Mouse (Mus musculus): ENCODE measurements around the gene Gm20388. TPM values are rescaled to one million over a fixed set of nuclear protein-coding genes. Genes with fewer than 3 reads are reported as not detected.

The Gm20388 gene
- polyA plus RNA-seq, 1 experiment from 2014 or later, result 12.4 TPM

DNA sequence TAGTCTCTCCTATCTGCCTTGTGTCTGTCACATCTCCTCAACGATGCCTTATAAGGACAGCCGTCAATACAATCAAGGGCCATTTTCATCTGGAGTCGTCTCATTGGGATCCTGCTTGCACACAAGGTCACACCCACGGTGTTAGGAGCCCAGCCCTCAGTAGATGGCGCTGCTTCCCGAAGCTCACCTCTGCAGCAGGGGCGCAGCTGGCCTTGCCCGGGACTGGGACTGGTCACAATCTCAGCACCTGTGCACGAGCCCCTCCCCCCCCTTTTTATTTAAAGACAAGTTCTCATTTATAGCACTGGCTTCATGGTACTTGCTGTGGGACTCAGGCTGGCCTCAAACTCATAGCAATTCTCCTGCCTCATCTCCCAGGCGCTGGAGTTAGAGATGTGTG, 773.0 kb downstream of the Gm20388 start:
- H3K4me2 ChIP-seq (ENCODE audit: low read length), result no peak overlapping the region
- H3K27me3 ChIP-seq (replicated peaks; ENCODE audit: control insufficient read depth, insufficient read depth, low read length), result no peaks in the 10 kb centered on the region
- ATAC-seq, result no peak
- no peak overlapping the region for H3K4me3 ChIP-seq (ENCODE audit: low read length)
- no peaks in the 10 kb centered on the region for H3K4me1 ChIP-seq (ENCODE audit: control insufficient read depth, insufficient read depth, low read depth, low read length)
- H3K9me3 ChIP-seq (ENCODE audit: control insufficient read depth, low read length), result no peaks in the 10 kb centered on the region
- no peak overlapping the region for H3K9ac ChIP-seq (ENCODE audit: low read depth, low read length)
- no peak overlapping the region for H3K27ac ChIP-seq (ENCODE audit: low read depth, low read length)
- H3K36me3 ChIP-seq (ENCODE audit: control insufficient read depth, insufficient read depth, low read length), result no peaks in the 10 kb centered on the region
- 17% methylated on average over 10 of the region's 10 CpGs for WGBS

- no peaks in the 10 kb centered on the region for H3K27me3 ChIP-seq (replicated peaks; ENCODE audit: control insufficient read depth, insufficient read depth, low read length)
- H3K4me3 ChIP-seq (ENCODE audit: low read length), result no peak overlapping the region
- no peaks in the 10 kb centered on the region for H3K4me1 ChIP-seq (ENCODE audit: control insufficient read depth, insufficient read depth, low read depth, low read length)
- H3K9me3 ChIP-seq (ENCODE audit: control insufficient read depth, low read length), result no peaks in the 10 kb centered on the region
- no peak overlapping the region for H3K27ac ChIP-seq (ENCODE audit: low read depth, low read length)
- no peaks in the 10 kb centered on the region for H3K36me3 ChIP-seq (ENCODE audit: control insufficient read depth, insufficient read depth, low read length)
- no peak overlapping the region for H3K4me2 ChIP-seq (ENCODE audit: low read length)
- 74% methylated on average over 5 of the region's 5 CpGs for WGBS
- H3K9ac ChIP-seq (ENCODE audit: low read depth, low read length), result no peak overlapping the region
- no peak for ATAC-seq
These were observed 773.4 kb downstream of the Gm20388 start for GRCm38 (mm10) chr8:120684082-120684481.

GRCm38 (mm10) chr8:120685097-120685496, 774.5 kb downstream of the Gm20388 start:
- H3K9me3 ChIP-seq (ENCODE audit: control insufficient read depth, low read length), result no peaks in the 10 kb centered on the region
- H3K27me3 ChIP-seq (replicated peaks; ENCODE audit: control insufficient read depth, insufficient read depth, low read length), result no peaks in the 10 kb centered on the region
- no peak overlapping the region for H3K4me3 ChIP-seq (ENCODE audit: low read length)
- no peaks in the 10 kb centered on the region for H3K4me1 ChIP-seq (ENCODE audit: control insufficient read depth, insufficient read depth, low read depth, low read length)
- no peaks in the 10 kb centered on the region for H3K36me3 ChIP-seq (ENCODE audit: control insufficient read depth, insufficient read depth, low read length)
- ATAC-seq, result no peak
- 69% methylated on average over 5 of the region's 5 CpGs for WGBS
- H3K9ac ChIP-seq (ENCODE audit: low read depth, low read length), result no peak overlapping the region
- no peak overlapping the region for H3K4me2 ChIP-seq (ENCODE audit: low read length)
- no peak overlapping the region for H3K27ac ChIP-seq (ENCODE audit: low read depth, low read length)

DNA sequence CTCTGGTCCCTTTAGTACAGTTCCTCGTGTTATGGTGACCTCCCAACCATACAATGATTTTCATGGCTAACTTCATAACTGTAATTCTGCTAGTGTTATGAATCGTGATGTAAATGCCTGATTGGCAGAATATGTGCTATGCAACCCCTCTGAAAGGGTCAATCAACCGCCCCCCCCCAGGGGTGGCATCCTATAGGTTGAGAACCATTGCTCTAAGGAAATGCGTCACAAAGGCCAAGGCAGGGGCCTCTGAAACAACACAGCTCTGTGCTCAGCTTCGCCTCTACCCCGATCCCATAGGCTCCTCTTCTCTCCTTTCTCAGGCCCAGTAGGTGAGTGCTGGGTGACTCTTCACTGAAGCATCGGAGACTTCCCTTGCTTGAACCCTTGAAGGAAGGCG, 775.0 kb downstream of the Gm20388 start:
- Histone ChIP-seq H3K9me3 (ENCODE audit: control insufficient read depth, low read length) (no peaks in the 10 kb centered on the region), H3K9ac (ENCODE audit: low read depth, low read length) (no peak overlapping the region), H3K36me3 (ENCODE audit: control insufficient read depth, insufficient read depth, low read length) (no peaks in the 10 kb centered on the region), H3K27me3 (replicated peaks; ENCODE audit: control insufficient read depth, insufficient read depth, low read length) (no peaks in the 10 kb centered on the region), H3K4me1 (ENCODE audit: control insufficient read depth, insufficient read depth, low read depth, low read length) (no peaks in the 10 kb centered on the region), H3K4me2 (ENCODE audit: low read length) (no peak overlapping the region), H3K27ac (ENCODE audit: low read depth, low read length) (no peak overlapping the region), H3K4me3 (ENCODE audit: low read length) (no peak overlapping the region)
- no peak for ATAC-seq
- 76% methylated on average over 8 of the region's 8 CpGs for whole genome bisulfite sequencing

- Histone ChIP-seq H3K4me3 (ENCODE audit: low read length) (no peak overlapping the region), H3K9ac (ENCODE audit: low read depth, low read length) (no peak overlapping the region), H3K36me3 (ENCODE audit: control insufficient read depth, insufficient read depth, low read length) (no peaks in the 10 kb centered on the region), H3K27ac (ENCODE audit: low read depth, low read length) (no peak overlapping the region), H3K4me1 (ENCODE audit: control insufficient read depth, insufficient read depth, low read depth, low read length) (no peaks in the 10 kb centered on the region), H3K27me3 (replicated peaks; ENCODE audit: control insufficient read depth, insufficient read depth, low read length) (no peaks in the 10 kb centered on the region), H3K4me2 (ENCODE audit: low read length) (no peak overlapping the region), H3K9me3 (ENCODE audit: control insufficient read depth, low read length) (no peaks in the 10 kb centered on the region)
- WGBS, result 87% methylated on average over 13 of the region's 13 CpGs
- no peak for ATAC-seq
These were observed 775.4 kb downstream of the Gm20388 start for GRCm38 (mm10) chr8:120686051-120686450.

GRCm38 (mm10) chr8:120686576-120686975, 775.9 kb downstream of the Gm20388 start:
- Histone ChIP-seq H3K4me1 (ENCODE audit: control insufficient read depth, insufficient read depth, low read depth, low read length) (no peaks in the 10 kb centered on the region), H3K9ac (ENCODE audit: low read depth, low read length) (no peak overlapping the region), H3K9me3 (ENCODE audit: control insufficient read depth, low read length) (no peaks in the 10 kb centered on the region), H3K36me3 (ENCODE audit: control insufficient read depth, insufficient read depth, low read length) (no peaks in the 10 kb centered on the region), H3K4me2 (ENCODE audit: low read length) (no peak overlapping the region), H3K27me3 (replicated peaks; ENCODE audit: control insufficient read depth, insufficient read depth, low read length) (no peaks in the 10 kb centered on the region), H3K27ac (ENCODE audit: low read depth, low read length) (no peak overlapping the region), H3K4me3 (ENCODE audit: low read length) (no peak overlapping the region)
- no peak for ATAC-seq
- 83% methylated on average over 5 of the region's 5 CpGs for WGBS

- no peak overlapping the region for H3K4me2 ChIP-seq (ENCODE audit: low read length)
- no peak overlapping the region for H3K27ac ChIP-seq (ENCODE audit: low read depth, low read length)
- no peak overlapping the region for H3K4me3 ChIP-seq (ENCODE audit: low read length)
- no peak overlapping the region for H3K9ac ChIP-seq (ENCODE audit: low read depth, low read length)
- no peaks in the 10 kb centered on the region for H3K9me3 ChIP-seq (ENCODE audit: control insufficient read depth, low read length)
- no peak for ATAC-seq
- 68% methylated on average over 8 of the region's 8 CpGs for WGBS
- no peaks in the 10 kb centered on the region for H3K36me3 ChIP-seq (ENCODE audit: control insufficient read depth, insufficient read depth, low read length)
- H3K27me3 ChIP-seq (replicated peaks; ENCODE audit: control insufficient read depth, insufficient read depth, low read length), result no peaks in the 10 kb centered on the region
- no peaks in the 10 kb centered on the region for H3K4me1 ChIP-seq (ENCODE audit: control insufficient read depth, insufficient read depth, low read depth, low read length)
These were observed 777.1 kb downstream of the Gm20388 start for GRCm38 (mm10) chr8:120687786-120688185.

GRCm38 (mm10) chr8:120688511-120688910, 777.9 kb downstream of the Gm20388 start:
- 86% methylated on average over 7 of the region's 7 CpGs for WGBS
- Histone ChIP-seq H3K4me3 (ENCODE audit: low read length) (no peak overlapping the region), H3K4me2 (ENCODE audit: low read length) (no peak overlapping the region), H3K9ac (ENCODE audit: low read depth, low read length) (no peak overlapping the region), H3K9me3 (ENCODE audit: control insufficient read depth, low read length) (no peaks in the 10 kb centered on the region), H3K27me3 (replicated peaks; ENCODE audit: control insufficient read depth, insufficient read depth, low read length) (no peaks in the 10 kb centered on the region), H3K4me1 (ENCODE audit: control insufficient read depth, insufficient read depth, low read depth, low read length) (no peaks in the 10 kb centered on the region), H3K27ac (ENCODE audit: low read depth, low read length) (no peak overlapping the region), H3K36me3 (ENCODE audit: control insufficient read depth, insufficient read depth, low read length) (no peaks in the 10 kb centered on the region)
- ATAC-seq, result no peak

DNA sequence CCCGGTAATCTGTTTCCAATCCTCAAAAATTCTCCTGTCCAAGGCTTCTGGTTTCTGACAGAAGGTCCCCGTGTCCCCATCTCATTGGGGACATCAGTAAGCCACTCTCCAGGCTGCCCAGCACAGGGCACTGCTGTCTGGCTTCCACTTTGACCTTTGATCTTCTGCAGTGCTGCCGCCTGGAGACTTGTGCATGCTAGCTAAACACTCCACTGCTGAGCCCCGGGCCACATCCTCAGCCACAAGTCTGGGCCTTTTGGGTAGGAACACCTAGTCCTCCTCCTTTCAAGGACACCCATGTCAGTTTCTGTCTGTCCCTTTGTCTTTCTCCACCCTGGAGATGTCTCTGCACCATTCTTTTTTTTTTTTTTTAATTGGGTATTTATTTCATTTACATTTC, 782.3 kb downstream of the Gm20388 start:
- H3K4me2 ChIP-seq (ENCODE audit: low read length), result no peak overlapping the region
- H3K36me3 ChIP-seq (ENCODE audit: control insufficient read depth, insufficient read depth, low read length), result no peaks in the 10 kb centered on the region
- no peak overlapping the region for H3K4me3 ChIP-seq (ENCODE audit: low read length)
- H3K27ac ChIP-seq (ENCODE audit: low read depth, low read length), result no peak overlapping the region
- WGBS, result 73% methylated on average over 4 of the region's 4 CpGs
- no peaks in the 10 kb centered on the region for H3K27me3 ChIP-seq (replicated peaks; ENCODE audit: control insufficient read depth, insufficient read depth, low read length)
- H3K9me3 ChIP-seq (ENCODE audit: control insufficient read depth, low read length), result no peaks in the 10 kb centered on the region
- H3K9ac ChIP-seq (ENCODE audit: low read depth, low read length), result no peak overlapping the region
- ATAC-seq, result no peak
- H3K4me1 ChIP-seq (ENCODE audit: control insufficient read depth, insufficient read depth, low read depth, low read length), result peaks cover 6% of the 10 kb centered on the region

- H3K9ac ChIP-seq (ENCODE audit: low read depth, low read length), result no peak overlapping the region
- H3K9me3 ChIP-seq (ENCODE audit: control insufficient read depth, low read length), result no peaks in the 10 kb centered on the region
- no peaks in the 10 kb centered on the region for H3K36me3 ChIP-seq (ENCODE audit: control insufficient read depth, insufficient read depth, low read length)
- WGBS, result 54% methylated on average over 22 of the region's 22 CpGs
- no peak overlapping the region for H3K4me2 ChIP-seq (ENCODE audit: low read length)
- ATAC-seq, result no peak
- no peaks in the 10 kb centered on the region for H3K27me3 ChIP-seq (replicated peaks; ENCODE audit: control insufficient read depth, insufficient read depth, low read length)
- H3K4me3 ChIP-seq (ENCODE audit: low read length), result no peak overlapping the region
- peaks cover 6% of the 10 kb centered on the region for H3K4me1 ChIP-seq (ENCODE audit: control insufficient read depth, insufficient read depth, low read depth, low read length)
- no peak overlapping the region for H3K27ac ChIP-seq (ENCODE audit: low read depth, low read length)
These were observed 783.3 kb downstream of the Gm20388 start for GRCm38 (mm10) chr8:120693861-120694493.
